Mouse (Mus musculus): ENCODE data around the gene Pacsin1.

GRCm38 (mm10) chr17:27760169-27760568 lies 104.9 kb downstream of the Pacsin1 start:
- TF ChIP-seq TAL1 (IDR thresholded peaks at IDR 0.05; ENCODE audit: low read length) (no peak), GATA1 (IDR thresholded peaks at IDR 0.05; ENCODE audit: low read length) (no peak)
